Mouse (Mus musculus): ENCODE data around the gene Xpc. TPM values are rescaled to one million over a fixed set of nuclear protein-coding genes. Genes with fewer than 3 reads are reported as not detected.
A peak's percentile ranks its signal among the peaks of the same experiment; 100 is the strongest.

Gene Xpc
- polyA plus RNA-seq, 1 experiment from 2014 or later, result 17.5 TPM

GRCm38 (mm10) chr6:91510211-91510610 lies 5.5 kb downstream of the Xpc start:
- Histone ChIP-seq H3K9ac (ENCODE audit: low read length) (no peak overlapping the region), H3K9me3 (replicated peaks; ENCODE audit: control insufficient read depth, low read length) (no peaks in the 10 kb centered on the region), H3K4me3 (ENCODE audit: low read depth, low read length) (no peak overlapping the region), H3K36me3 (ENCODE audit: control insufficient read depth, insufficient read depth, low read length) (peaks cover 43% of the 10 kb centered on the region), H3K27ac (ENCODE audit: low read depth, low read length) (no peak overlapping the region), H3K4me1 (ENCODE audit: control insufficient read depth, insufficient read depth, low read length) (peaks cover 7% of the 10 kb centered on the region), H3K27me3 (replicated peaks; ENCODE audit: control insufficient read depth, insufficient read depth, low read length) (no peaks in the 10 kb centered on the region), H3K4me2 (ENCODE audit: low read length) (no peak overlapping the region)
- WGBS, result 86% methylated on average over 10 of the region's 10 CpGs
- DNase-seq (ENCODE audit: low spot score) (no peak), ATAC-seq (no peak)

GRCm38 (mm10) chr6:91509326-91509725 lies 6.4 kb downstream of the Xpc start:
- Histone ChIP-seq H3K27me3 (replicated peaks; ENCODE audit: control insufficient read depth, insufficient read depth, low read length) (no peaks in the 10 kb centered on the region), H3K36me3 (ENCODE audit: control insufficient read depth, insufficient read depth, low read length) (peaks cover 52% of the 10 kb centered on the region), H3K9me3 (replicated peaks; ENCODE audit: control insufficient read depth, low read length) (no peaks in the 10 kb centered on the region), H3K4me3 (ENCODE audit: low read depth, low read length) (no peak overlapping the region), H3K4me2 (ENCODE audit: low read length) (no peak overlapping the region), H3K4me1 (ENCODE audit: control insufficient read depth, insufficient read depth, low read length) (no peaks in the 10 kb centered on the region; the same call in 1 of the 2 replicates), H3K9ac (ENCODE audit: low read length) (no peak overlapping the region), H3K27ac (ENCODE audit: low read depth, low read length) (no peak overlapping the region)
- DNase-seq (ENCODE audit: low spot score), result peak; percentile 55
- no peak for ATAC-seq
- WGBS, result 42% methylated on average over 7 of the region's 7 CpGs

GRCm38 (mm10) chr6:91508041-91508440 lies 7.6 kb downstream of the Xpc start:
- 86% methylated on average over 3 of the region's 3 CpGs for WGBS
- Histone ChIP-seq H3K27ac (ENCODE audit: low read depth, low read length) (no peak overlapping the region), H3K4me2 (ENCODE audit: low read length) (no peak overlapping the region), H3K9me3 (replicated peaks; ENCODE audit: control insufficient read depth, low read length) (no peaks in the 10 kb centered on the region), H3K9ac (ENCODE audit: low read length) (no peak overlapping the region), H3K27me3 (replicated peaks; ENCODE audit: control insufficient read depth, insufficient read depth, low read length) (no peaks in the 10 kb centered on the region), H3K4me1 (ENCODE audit: control insufficient read depth, insufficient read depth, low read length) (no peaks in the 10 kb centered on the region), H3K4me3 (ENCODE audit: low read depth, low read length) (no peak overlapping the region), H3K36me3 (ENCODE audit: control insufficient read depth, insufficient read depth, low read length) (peaks cover 65% of the 10 kb centered on the region)
- DNase-seq (ENCODE audit: low spot score) (no peak), ATAC-seq (no peak)

DNA sequence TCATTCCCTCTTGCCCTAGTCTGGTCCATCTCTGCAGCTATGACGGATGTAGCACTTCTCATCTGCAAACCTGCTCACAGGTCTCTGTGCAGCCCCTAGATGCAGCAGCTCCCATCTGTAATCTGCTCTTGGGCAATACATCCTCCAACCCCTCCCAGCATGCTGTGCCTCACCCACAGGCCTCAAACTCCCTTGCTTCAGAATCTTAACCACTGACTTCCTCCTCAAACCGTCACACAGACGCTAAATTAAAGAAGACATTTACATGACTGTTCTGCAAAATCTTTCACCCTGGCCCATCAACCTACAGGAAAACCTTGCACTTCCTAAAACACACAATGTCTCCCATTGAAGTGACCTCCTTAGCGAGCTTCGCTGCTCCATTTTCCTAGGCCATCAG lies 9.7 kb downstream of the Xpc start:
- Histone ChIP-seq H3K36me3 (ENCODE audit: control insufficient read depth, insufficient read depth, low read length) (peaks cover 84% of the 10 kb centered on the region), H3K4me1 (ENCODE audit: control insufficient read depth, insufficient read depth, low read length) (no peaks in the 10 kb centered on the region), H3K9me3 (replicated peaks; ENCODE audit: control insufficient read depth, low read length) (no peaks in the 10 kb centered on the region), H3K9ac (ENCODE audit: low read length) (no peak overlapping the region), H3K27me3 (replicated peaks; ENCODE audit: control insufficient read depth, insufficient read depth, low read length) (no peaks in the 10 kb centered on the region), H3K27ac (ENCODE audit: low read depth, low read length) (no peak overlapping the region), H3K4me3 (ENCODE audit: low read depth, low read length) (no peak overlapping the region), H3K4me2 (ENCODE audit: low read length) (no peak overlapping the region)
- ATAC-seq (no peak), DNase-seq (ENCODE audit: low spot score) (no peak)
- 91% methylated on average over 5 of the region's 5 CpGs for WGBS

- H3K4me1 ChIP-seq (ENCODE audit: control insufficient read depth, insufficient read depth, low read length), result no peaks in the 10 kb centered on the region
- WGBS, result 74% methylated on average over 1 of the region's 1 CpGs
- H3K4me2 ChIP-seq (ENCODE audit: low read length), result no peak overlapping the region
- H3K27me3 ChIP-seq (replicated peaks; ENCODE audit: control insufficient read depth, insufficient read depth, low read length), result no peaks in the 10 kb centered on the region
- no peak overlapping the region for H3K4me3 ChIP-seq (ENCODE audit: low read depth, low read length)
- ATAC-seq (no peak), DNase-seq (ENCODE audit: low spot score) (no peak)
- no peaks in the 10 kb centered on the region for H3K9me3 ChIP-seq (replicated peaks; ENCODE audit: control insufficient read depth, low read length)
- H3K9ac ChIP-seq (ENCODE audit: low read length), result no peak overlapping the region
- no peak overlapping the region for H3K27ac ChIP-seq (ENCODE audit: low read depth, low read length)
- peaks cover 99% of the 10 kb centered on the region for H3K36me3 ChIP-seq (ENCODE audit: control insufficient read depth, insufficient read depth, low read length)
Observed at GRCm38 (mm10) chr6:91503302-91503701, 12.4 kb downstream of the Xpc start.

GRCm38 (mm10) chr6:91494526-91494925 lies 21.2 kb downstream of the Xpc start:
- WGBS, result 92% methylated on average over 8 of the region's 8 CpGs
- Histone ChIP-seq H3K9ac (ENCODE audit: low read length) (no peak overlapping the region), H3K27me3 (replicated peaks; ENCODE audit: control insufficient read depth, insufficient read depth, low read length) (no peaks in the 10 kb centered on the region), H3K36me3 (ENCODE audit: control insufficient read depth, insufficient read depth, low read length) (peaks cover 96% of the 10 kb centered on the region), H3K4me2 (ENCODE audit: low read length) (no peak overlapping the region), H3K4me3 (ENCODE audit: low read depth, low read length) (no peak overlapping the region), H3K27ac (ENCODE audit: low read depth, low read length) (no peak overlapping the region), H3K4me1 (ENCODE audit: control insufficient read depth, insufficient read depth, low read length) (no peaks in the 10 kb centered on the region), H3K9me3 (replicated peaks; ENCODE audit: control insufficient read depth, low read length) (no peaks in the 10 kb centered on the region)
- no peak for DNase-seq (ENCODE audit: low spot score)
- no peak for ATAC-seq

DNA sequence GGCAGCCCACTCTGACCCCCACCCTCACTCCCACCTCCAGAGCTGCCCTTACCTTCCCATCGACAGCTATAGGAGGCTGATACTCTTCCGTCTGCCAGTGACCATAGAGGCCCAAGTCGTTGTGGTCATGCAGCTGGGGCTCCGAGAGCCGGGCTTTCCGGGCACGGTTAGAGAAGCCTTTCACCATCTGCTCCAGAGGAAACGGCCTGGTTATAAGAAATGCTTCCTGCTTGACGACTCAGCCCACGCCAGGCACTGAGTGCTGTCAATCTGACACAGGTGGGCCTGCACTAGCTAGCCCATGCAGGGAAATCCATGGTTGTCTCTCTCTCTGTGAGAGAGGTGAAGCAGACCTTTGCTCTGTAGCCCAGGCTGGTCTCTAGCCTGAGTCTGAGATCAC lies 22.6 kb downstream of the Xpc start:
- WGBS, result 92% methylated on average over 10 of the region's 10 CpGs
- Histone ChIP-seq H3K27me3 (replicated peaks; ENCODE audit: control insufficient read depth, insufficient read depth, low read length) (no peaks in the 10 kb centered on the region), H3K36me3 (ENCODE audit: control insufficient read depth, insufficient read depth, low read length) (peaks cover 95% of the 10 kb centered on the region), H3K4me3 (ENCODE audit: low read depth, low read length) (no peak overlapping the region), H3K9ac (ENCODE audit: low read length) (no peak overlapping the region), H3K9me3 (replicated peaks; ENCODE audit: control insufficient read depth, low read length) (no peaks in the 10 kb centered on the region), H3K4me2 (ENCODE audit: low read length) (no peak overlapping the region), H3K27ac (ENCODE audit: low read depth, low read length) (no peak overlapping the region), H3K4me1 (ENCODE audit: control insufficient read depth, insufficient read depth, low read length) (no peaks in the 10 kb centered on the region)
- DNase-seq (ENCODE audit: low spot score) (no peak), ATAC-seq (no peak)

GRCm38 (mm10) chr6:91491004-91491403 lies 24.7 kb downstream of the Xpc start:
- H3K4me3 ChIP-seq (ENCODE audit: low read depth, low read length), result no peak overlapping the region
- no peaks in the 10 kb centered on the region for H3K4me1 ChIP-seq (ENCODE audit: control insufficient read depth, insufficient read depth, low read length)
- peaks cover 95% of the 10 kb centered on the region for H3K36me3 ChIP-seq (ENCODE audit: control insufficient read depth, insufficient read depth, low read length)
- no peak overlapping the region for H3K27ac ChIP-seq (ENCODE audit: low read depth, low read length)
- WGBS, result 73% methylated on average over 6 of the region's 6 CpGs
- no peak overlapping the region for H3K9ac ChIP-seq (ENCODE audit: low read length)
- no peak overlapping the region for H3K4me2 ChIP-seq (ENCODE audit: low read length)
- DNase-seq (ENCODE audit: low spot score) (no peak), ATAC-seq (no peak)
- no peaks in the 10 kb centered on the region for H3K9me3 ChIP-seq (replicated peaks; ENCODE audit: control insufficient read depth, low read length)
- H3K27me3 ChIP-seq (replicated peaks; ENCODE audit: control insufficient read depth, insufficient read depth, low read length), result no peaks in the 10 kb centered on the region

- no peaks in the 10 kb centered on the region for H3K4me1 ChIP-seq (ENCODE audit: control insufficient read depth, insufficient read depth, low read length)
- DNase-seq (ENCODE audit: low spot score) (no peak), ATAC-seq (no peak)
- no peak overlapping the region for H3K9ac ChIP-seq (ENCODE audit: low read length)
- H3K36me3 ChIP-seq (ENCODE audit: control insufficient read depth, insufficient read depth, low read length), result peaks cover 96% of the 10 kb centered on the region
- H3K9me3 ChIP-seq (replicated peaks; ENCODE audit: control insufficient read depth, low read length), result no peaks in the 10 kb centered on the region
- no peaks in the 10 kb centered on the region for H3K27me3 ChIP-seq (replicated peaks; ENCODE audit: control insufficient read depth, insufficient read depth, low read length)
- H3K4me3 ChIP-seq (ENCODE audit: low read depth, low read length), result no peak overlapping the region
- 83% methylated on average over 10 of the region's 10 CpGs for WGBS
- no peak overlapping the region for H3K4me2 ChIP-seq (ENCODE audit: low read length)
- H3K27ac ChIP-seq (ENCODE audit: low read depth, low read length), result no peak overlapping the region
Observed at GRCm38 (mm10) chr6:91489872-91490271, 25.8 kb downstream of the Xpc start.

Data from forebrain, embryonic 14.5 days (tissue).